Mouse (Mus musculus) cerebellum, adult 11 months (tissue): ENCODE results near the gene Itga3.
"Not testable (repeated sequence)": the region's sequence is repeated elsewhere in the genome, so short reads cannot be mapped to it uniquely, and the experiment has no call there.

Experiments
- DNase-seq: peaks from one replicate; pipeline ENCODE4 v3.0.0; 2022

Itga3 gene

DNA sequence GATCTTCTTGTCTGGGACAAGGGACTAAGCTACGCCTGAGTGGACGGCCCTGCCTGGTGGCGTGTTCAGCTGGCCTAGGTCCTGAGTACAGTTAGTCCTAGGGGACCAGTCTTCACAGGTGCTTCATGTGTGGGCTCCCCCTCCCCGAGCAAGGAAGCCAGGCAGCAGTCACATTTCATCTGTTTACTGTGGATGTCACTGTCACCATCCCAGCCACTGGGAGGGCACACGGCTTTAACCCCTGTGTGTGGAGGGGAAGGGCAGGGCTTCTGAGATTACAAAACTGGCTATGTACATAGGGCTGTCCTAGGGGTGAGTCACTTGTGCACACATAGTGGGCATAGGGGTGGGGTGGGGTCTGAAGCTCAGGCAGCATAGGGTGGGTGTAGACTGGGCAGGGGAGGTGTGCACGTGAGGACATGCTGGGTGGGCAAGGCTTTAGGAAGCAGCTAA is 50.5 kb downstream of the Itga3 start:
- DNase-seq = no peak

DNA sequence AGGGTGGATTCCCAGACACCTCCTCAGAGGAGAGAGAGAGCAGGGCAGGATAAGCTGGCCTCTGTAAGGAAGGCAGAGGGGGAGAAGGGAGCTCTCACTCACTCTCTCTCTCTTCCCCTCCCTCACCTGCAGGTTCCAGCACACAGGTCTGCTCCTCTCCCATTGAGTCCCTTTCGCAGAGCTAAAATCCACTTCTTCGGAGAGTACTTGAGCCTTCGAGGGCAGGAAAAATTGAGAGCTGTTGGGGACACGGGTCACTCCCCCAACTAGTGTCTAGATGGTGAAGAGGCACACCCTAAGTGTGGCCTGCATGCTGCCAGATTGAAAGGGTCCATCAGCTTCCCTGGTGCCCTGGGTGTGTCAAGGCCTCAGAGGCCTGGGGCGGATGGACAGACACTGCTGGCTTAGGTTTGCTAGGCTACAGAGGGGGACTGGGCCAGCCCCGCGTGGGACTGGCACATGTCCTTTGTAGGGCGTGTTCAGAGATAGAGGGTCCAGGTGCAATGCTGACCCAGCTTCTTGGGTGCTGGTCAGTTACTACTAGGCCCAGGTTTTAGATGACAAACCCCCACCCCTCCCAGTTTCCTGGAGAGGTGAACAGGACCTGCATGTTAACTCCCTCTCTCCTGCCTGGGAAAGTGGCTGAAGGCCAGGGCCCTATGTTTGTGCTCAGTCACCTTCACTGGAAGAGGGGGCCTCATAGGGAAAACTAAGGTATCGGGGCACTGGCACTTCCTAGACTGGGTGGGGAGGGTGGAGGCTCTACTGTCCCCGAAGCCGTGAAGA is 51.2 kb downstream of the Itga3 start:
- no peak for DNase-seq

DNA sequence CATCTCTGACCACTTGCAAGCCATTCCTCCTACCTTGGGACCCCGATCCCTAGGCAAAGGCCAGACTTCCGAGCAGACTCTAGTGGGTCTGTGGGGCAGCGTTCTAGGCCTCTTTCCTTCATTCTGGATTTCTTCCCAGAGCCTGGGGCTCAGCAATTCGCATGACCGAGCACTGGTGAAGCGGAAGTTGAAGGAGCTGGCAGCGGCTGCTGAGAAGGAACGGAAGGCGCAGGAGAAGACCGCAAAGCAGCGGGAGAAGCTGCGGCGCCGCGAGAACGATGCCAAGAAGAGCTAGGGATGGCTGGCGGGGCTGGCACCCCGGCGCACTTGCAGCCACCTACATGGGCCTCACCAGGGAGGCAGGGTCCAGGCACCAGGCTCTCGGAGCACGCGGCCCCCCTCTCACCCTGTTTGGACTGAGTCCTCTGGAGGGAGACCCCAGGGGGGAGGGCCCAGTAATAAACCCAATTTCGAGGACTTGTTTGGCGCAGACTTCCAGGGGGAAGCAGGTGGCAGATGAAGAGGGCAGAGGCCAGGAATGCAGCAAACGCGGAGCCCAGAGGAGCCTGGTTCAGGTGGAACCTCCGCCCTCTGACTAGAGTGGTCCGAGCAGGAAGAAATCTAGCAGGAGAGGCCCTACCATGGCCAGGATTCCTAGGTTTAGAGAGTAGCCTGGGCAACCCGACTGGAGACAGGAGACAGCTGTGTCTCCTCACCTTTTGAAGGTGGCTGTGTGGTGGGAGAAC is 52.0 kb downstream of the Itga3 start:
- DNase-seq = peak; percentile 91

DNA sequence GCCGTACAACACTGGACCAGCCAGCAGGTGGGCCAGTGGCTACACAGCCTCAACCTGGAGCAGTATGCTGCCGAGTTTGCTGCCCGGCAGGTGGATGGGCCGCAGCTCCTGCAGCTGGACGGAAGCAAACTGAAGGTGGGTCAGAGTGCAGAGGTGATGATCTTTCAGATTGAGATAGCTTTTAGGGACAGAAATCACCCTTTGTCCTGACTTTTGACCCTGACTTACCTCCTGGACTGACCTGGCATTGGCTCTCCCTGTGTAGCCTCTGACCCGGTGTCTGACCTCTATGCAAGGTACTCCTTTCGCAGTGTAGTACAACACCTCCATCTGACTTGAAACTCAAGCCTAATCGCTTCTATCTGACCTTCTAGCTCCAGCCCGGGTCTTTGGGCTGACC is 53.1 kb downstream of the Itga3 start:
- DNase-seq = no peak

DNA sequence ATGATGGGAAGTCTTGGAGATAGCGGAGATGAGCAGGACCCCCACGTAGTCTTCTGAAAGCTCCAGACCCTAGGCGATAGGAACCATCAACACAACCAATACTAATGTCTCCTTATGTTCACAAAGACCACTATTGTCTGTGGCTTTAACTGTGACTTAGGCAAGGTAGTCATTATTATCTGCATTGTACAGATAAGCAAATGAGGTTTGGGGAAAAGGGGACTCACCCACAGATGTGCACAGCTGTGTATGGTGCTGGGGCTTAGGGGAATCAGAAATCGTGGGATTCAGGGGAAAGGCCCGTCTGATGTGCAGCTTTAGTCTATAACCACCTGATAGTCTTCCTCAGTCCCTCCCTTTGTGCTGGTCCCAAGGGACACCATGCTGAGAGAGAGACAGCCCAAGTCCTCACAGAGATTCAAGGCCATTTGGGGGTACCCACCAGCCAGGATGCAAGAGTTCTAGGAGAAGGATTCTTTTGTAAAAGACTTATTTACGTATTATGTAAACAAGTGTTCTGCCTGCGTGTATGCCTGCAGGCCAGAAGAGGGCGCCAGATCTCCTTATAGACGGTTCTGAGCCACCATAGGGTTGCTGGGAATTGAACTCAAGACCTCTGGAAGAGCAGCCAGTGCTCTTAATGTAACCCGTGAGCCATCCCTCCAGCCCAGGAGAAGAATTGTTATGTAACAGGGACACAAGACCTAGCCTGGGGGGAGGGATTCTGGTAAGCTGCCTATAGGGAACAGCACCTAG is 54.2 kb downstream of the Itga3 start:
- DNase-seq = no peak

DNA sequence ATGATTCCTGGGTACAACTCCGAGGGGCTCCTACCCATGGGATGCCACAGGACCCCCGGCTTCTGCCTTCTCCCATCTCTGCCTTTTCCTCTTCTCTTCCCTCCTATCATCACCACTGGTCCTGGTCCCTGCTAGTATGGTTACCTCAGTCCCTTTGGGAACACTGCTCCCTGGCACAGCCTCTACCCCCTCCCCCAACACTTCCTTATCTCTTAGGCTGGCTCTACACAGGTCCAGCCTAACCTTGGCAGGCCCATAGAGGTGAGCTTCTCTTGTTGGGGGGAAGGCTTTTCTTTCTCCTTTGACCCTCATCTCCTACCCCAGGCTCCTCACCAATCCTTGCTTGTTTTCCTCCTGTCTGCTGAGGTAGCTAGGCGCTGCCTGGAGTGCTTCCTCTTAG is 61.1 kb downstream of the Itga3 start:
- DNase-seq = no peak

DNA sequence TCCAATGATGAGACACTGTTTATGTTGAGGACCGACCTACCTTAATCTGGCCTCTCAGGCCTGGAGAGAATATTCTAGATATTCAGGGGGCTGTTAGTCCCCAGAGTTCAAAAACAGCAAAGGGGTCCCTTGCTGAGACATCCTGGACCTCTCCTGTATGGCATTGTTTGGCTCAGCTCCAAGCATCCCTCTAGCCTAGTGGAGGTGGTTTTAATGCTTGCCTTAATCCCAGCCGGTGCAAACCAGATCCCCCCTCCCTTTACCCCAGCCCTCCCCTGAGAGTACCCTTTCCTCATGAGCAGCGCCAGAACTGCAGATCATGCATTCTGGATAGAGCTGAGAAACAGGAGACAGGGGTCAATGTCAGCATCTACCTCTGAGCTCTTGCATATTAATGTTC is 64.1 kb downstream of the Itga3 start:
- no peak for DNase-seq

DNA sequence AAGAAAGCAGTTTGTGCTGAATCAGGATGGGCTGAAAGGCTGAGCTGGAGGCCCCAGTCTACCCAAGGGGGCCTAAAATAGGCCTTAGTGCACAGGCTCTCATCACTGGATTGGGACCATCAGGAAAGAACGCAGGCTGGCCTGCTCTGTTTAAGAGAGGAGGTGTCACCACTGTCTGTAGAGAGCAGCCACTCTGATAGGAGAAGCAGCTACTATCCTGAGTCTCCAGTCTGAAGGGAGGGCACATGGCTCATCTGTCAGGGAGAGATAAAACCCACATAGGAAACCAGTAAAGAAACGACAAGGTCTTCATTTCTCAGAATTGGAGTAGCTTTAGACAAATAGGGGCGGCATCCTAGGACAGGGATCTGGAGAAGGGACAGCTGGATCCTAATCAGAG is 64.5 kb downstream of the Itga3 start:
- no peak for DNase-seq

DNA sequence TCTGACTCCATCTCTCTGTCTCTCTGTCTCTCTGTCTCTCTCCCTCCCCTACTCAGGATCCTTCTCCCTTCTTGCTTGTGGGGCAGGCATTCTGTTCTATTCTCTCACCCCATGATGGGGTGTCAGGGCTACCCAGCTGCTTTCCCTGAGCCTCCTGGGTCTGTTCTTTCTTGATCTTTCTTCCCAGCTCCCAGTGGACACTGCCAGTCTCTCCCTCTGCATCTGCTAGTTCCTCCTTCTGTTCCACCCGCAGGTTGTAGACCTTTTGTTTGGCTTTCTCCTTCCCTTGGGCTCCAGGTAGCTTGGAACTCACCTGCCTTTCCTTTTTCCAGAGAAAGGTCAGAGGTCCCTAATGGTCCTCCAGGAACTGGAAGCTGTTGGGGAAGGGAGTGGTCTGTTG is 65.2 kb downstream of the Itga3 start:
- no peak for DNase-seq

DNA sequence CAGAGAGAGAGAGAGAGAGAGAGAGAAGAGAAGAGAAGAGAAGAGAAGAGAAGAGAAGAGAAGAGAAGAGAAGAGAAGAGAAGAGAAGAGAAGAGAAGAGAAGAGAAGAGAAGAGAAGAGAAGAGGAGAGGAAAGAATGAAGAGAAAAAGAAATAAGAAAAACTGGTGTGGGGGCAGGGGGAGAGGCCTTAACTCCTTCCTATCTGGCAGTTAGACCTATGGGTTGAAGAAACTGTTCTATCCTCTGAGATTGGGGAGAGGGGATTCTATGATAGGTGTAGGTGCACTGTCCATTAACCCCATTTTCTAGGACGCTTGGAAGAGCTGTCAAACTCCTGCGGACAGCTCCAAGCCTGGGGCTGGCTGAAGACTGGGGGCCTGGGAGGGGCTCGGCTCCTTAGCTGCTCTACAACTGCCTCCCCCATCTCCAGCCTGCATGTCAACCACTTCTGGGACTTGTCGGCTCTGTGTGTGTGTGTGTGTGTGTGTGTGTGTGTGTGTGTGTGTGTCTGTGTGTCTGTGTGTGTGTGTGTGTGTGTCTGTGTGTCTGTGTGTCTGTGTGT is 65.7 kb downstream of the Itga3 start:
- DNase-seq = not testable (repeated sequence)

DNA sequence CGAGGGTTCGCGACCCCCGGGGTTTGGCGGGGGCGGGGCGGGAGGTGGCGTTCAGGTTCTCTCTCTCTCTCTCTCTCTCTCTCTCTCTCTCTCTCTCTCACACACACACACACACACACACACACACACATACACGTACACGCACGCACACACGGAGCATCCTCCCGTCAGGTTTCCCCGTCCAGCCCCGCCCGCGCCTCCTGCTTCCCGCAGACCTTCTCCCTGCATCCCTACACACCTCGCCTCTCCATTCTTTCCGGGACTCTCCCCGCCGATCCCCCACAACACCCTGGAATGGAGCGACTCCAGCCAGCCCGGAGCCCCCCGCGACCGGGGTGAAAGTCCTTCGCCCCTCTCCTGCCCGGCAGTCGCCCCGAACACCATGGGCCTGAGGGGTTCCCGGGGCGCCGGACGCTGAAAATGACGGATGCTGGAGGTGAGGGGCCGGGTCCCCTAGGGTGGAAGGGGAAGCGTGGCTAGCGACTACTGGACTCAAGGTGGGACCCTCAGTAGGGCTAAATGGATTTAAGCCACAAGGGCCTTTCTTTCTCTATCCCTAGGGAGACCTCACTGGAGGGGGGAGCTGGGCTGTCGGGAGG is 66.4 kb downstream of the Itga3 start:
- DNase-seq = peak; percentile 76

DNA sequence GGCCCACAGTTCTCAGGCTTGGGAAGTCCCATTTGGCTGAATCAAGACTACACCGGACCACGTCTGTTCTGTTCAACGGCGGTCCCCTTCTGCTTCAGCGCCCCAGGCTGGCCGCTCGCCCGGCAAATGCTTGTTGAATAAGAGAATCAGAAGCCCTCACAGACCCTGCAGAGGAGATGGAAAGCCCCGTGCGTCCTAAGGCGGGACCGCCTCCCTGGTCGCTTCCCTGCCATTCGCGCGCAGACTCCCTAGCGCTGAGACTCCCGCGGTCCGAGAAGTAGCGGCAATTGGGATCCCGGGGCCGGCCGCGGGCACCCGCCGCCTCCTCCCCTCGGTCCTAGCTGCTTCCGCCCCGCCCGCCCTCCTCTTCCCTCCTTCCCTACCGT is 67.0 kb downstream of the Itga3 start, which contains the start of gene Samd14:
Gene Samd14 (plus strand): TSS at position 251 of the 386 bp plus-strand sequence.
- DNase-seq = peak; percentile 73

DNA sequence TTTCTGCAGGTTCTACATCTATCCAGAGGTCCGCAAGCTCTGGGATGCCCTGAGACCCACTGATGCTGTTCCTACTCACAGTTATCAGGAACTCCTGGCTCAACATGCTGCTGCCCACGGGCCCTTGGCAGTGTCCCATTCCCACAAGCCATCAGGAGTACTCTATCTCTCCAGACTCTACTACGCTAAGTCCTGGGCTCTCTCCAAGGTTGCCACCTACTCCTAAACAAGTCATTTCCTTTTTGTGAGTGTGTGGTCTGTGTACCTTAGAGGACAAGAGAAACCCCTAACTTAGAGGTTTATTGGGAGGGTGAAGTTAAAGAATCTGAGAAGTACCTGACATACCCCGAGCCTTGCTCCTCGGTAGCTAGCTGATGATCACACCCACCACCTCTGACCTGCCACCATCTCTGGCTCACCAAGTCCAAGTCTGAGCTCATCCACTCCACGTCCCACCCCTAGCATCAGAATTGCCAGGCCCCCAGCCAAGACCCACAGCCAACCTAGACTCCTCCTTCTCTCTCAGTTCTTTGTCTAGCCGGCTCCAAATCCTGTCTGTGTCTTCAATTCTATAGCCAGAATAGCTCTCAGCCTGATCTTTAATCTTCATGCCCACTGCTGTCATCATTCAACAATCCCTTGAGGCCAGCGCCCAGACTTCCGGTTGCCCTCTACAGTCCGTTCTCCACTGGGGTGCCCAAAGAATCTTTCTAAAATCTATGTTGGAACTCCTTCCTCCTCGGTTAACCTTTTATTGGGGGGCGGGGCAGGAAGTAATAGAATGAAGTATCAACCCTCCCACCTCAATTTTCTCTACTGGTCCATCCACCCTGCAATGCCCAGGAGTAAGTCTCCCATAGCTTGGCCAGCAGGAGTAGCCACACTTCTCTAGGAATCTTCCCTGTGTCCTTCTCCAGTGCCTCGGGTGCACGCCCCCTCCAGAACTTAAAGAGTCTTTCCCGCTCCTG is 67.7 kb downstream of the Itga3 start:
- no peak for DNase-seq

DNA sequence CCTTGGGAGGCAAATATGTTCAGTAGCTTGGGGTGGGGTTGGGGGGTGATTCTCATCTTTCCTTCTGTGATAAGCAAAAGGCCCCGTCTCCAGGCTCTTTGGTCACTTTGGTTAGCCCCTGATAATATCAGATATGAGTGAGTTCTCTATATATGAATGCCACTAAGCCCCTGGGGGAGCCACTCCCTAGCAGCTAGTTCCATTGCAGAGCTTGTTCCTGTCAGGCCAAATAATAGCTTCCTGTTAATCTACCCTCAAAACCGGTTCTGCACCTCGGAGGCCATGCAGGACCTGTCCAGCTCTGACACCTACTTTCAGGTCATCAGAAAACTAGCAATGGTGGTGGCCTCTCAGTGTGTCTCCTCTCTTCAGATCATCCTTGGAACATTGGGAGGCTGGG is 69.2 kb downstream of the Itga3 start:
- DNase-seq = no peak

DNA sequence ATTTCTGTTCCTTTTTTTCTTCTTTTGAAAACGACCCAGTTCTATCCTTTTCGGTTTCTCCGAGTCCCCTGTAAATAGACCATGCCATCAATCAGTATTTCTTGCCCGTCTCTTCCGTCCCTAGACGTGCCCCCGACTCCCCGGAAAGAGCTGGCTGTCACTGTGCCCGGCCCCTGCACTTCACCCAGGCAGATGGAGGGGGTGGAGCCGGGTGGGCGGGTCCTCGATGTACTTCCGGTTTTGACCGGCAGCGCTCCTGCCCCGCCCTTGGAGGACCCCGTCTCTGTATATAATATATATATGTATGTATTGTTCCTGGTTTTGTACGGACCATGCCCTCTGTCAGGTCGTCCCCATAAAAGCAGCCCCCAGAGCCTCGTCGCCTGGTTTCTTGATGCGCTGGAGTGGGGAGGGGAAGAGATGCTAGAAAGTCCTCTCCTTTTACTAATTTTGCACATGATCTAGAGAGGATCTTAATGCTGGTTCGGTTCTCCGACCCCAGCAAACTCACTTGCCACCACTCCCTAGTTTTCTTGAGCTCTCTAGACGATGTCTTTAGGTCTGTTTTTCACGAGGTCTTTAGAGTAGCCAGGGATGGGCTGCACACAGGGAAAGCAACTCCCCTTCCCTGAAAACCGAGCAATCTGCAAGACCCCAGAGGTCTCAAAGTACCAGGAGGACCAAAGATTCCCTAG is 69.9 kb downstream of the Itga3 start:
- DNase-seq = peak; percentile 70

DNA sequence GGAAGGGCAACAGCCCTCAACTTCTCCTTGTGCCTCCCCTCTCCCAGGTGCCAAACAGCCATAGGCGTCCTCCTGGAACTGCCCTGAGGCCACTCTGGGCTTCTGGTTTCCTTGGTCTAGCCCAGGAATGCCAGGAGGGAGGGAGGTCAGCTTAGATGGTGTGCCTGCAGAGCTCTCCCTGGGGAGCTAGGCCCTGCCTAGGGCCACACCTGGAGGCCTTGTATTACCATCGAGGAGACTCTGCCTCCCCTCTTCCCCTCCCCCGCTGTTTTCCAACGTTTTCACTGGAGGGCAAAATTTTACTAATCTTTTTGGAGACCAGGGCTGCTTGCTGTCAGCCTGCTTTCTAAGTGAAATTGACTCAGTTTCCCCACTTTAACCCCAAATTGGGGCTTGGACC is 70.6 kb downstream of the Itga3 start:
- no peak for DNase-seq

DNA sequence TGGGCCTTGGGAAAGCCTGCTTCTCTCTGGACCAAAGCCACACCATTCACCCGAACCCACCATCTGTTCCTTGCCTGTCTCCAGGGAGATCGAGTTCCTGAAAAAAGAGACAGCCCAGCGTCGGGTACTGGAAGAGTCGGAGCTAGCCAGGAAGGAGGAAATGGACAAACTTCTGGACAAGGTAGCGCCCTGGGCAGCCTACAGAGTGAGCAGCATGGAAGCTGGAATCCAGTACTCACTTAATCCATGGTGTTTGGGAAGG is 71.7 kb downstream of the Itga3 start:
- DNase-seq = peak; percentile 37

DNA sequence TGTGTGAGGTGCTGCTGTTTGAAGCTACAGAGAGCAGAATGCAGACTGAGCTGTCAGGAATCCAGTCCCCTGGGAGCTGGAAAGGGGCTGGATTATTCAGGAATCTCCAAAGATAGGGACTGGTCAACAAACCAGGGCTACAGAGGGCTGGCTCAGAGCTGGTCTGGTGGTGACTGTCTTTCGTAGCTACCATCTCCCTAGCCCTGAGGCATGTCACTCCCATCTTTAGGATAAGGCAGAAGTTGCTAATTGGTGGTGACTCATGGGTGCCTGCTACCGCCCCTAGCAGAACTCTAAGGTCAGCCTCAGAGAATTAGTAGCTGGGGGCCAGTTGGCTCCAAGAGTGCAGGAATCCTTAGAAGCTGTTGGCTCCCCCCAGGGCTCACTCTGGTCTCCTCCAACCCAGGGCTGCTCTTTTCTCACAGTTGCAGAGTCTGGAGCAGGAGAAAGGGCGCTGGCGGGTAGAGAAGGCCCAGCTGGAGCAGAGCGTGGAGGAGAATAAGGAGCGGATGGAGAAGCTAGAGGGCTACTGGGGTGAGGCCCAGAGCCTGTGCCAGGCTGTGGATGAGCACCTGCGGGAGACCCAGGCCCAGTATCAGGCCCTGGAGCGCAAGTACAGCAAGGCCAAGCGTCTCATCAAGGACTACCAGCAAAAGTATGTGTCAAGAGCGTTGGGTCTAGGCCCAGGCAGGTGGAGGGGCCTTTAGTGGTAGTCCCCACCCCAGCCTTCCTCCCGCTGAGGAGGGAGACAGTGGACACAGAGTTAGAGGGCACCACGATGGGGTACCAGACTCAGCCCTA is 72.3 kb downstream of the Itga3 start:
- DNase-seq = no peak

DNA sequence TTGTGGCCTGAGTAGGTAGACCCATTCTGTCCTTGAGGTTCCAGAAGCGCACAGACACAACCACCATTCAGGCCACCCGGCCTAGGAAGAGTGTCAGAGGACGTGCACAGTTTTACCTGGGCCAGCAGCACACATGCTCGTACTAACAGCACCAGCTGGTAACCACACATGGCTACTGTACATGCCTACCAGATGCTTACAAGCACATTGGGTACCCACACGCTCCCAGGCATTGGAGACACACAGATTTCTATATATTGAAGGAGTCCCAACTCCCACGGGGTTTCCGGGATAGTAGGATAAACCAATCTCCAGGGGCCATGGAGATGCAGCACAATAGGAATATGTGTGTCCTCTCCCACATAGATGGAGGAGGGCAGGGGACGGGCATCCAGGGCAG is 73.9 kb downstream of the Itga3 start:
- no peak for DNase-seq

DNA sequence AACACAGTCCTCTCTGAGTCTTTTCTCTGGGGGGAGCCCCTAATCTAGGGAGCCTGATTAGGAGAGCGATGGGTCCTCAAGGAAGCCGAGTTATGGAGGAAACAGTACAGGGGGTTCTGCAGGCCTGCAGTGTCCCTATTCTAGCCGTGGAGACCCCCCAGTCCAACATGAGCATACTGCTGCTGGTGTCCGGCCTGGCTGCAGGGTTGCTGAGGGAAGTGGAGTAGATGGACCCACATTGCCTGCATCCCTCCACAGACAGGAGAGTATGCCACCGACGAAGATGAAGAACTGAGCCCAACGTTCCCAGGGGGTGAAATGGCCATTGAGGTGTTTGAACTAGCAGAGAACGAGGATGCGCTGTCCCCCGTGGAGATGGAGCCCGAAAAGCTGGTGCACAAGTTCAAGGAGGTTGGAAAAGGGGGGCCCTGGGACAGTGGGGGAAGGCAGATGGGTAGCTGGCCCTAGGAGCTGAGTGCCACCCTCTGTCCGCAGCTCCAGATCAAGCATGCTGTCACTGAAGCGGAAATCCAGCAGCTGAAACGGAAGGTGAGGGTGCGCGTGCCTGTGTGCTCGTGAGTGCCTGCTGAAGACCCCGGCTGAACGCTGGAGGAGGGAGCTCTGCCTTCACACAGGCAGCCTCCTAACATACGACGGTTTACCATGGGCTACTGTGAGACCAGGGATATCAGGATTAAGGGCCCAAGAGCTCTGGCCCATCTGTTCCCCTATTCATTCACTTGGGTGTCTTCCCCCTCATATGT is 74.8 kb downstream of the Itga3 start:
- peak; percentile 37 for DNase-seq
